8 mouse cellular contexts compared by ENCODE assay signal in the genomic region with DNA sequence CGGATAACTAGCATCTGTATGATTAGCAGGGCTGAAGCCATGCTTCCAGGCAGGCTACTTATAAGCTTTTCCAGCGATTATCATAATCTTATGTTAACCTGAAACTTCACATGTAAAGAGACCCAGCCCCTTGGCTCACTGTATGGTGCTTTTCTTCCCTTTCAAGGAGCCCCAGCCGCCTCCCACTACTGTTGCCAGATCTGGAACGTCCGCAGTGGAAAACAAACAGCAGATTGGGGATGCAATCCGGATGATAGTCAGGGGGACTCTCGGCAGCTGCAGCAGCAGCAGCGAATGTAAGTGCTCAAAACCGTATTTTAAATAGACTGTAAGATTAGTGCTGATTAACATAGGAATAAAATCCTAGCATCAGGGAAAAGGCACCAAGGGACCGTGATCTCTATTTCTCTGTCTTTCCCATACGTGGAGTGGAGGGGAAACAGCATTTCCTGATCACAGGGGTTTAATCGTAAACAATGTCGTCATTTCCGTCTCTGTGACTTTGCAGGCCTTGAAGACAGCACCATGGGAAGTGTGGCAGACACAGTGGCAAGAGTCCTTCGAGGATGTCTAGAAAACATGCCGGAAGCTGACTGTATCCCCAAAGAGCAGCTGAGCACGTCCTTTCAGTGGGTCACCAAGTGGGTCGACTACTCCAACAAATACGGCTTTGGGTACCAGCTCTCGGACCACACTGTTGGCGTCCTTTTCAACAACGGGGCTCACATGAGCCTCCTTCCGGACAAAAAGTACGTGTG. TPM values are rescaled to one million over a fixed set of nuclear protein-coding genes. Genes with fewer than 3 reads are reported as not detected.
DNase-seq lines count a peak whose midpoint lies in the region; ATAC-seq and TF ChIP-seq lines count a peak whose summit lies in the region.

No protein-coding gene starts in this region.

- no peak for DNase-seq in neural tube, embryonic 11.5 days (ENCODE audit: low spot score)
- DNase-seq in neural tube, embryonic 10.5 days (ENCODE audit: extremely low spot score, low spot score): no peak
- DNase-seq in lung, adult 2 months: peak; percentile 23
- DNase-seq in layer of hippocampus, postnatal 14 days (ENCODE audit: low spot score in 2 of 2): no peak
- DNase-seq in Muller cell, postnatal 12 days (ENCODE audit: inconsistent ontology term): no peak

- no peaks in the 10 kb centered on the region for H3K4me1 ChIP-seq in neural tube, embryonic 11.5 days (ENCODE audit: control insufficient read depth, insufficient read depth, low read length)
- peaks cover 14 to 28% of the 10 kb centered on the region in 2 experiments for H3K4me1 ChIP-seq in heart, embryonic 14.5 days (ENCODE audit: control insufficient read depth in 2 of 2, insufficient read depth in 2 of 2, low read length in 2 of 2)
- peaks cover 9% of the 10 kb centered on the region; the same call in 1 of the 2 replicates for H3K4me1 ChIP-seq in lung, adult 2 months (ENCODE audit: control insufficient read depth, insufficient read depth, low read length)
- H3K4me1 ChIP-seq in stomach, embryonic 15.5 days: peaks cover 3% of the 10 kb centered on the region; the same call in 1 of the 2 replicates

- H3K36me3 ChIP-seq in neural tube, embryonic 11.5 days (ENCODE audit: control insufficient read depth, insufficient read depth, low read length): peaks cover 4% of the 10 kb centered on the region; the same call in 1 of the 2 replicates
- H3K36me3 ChIP-seq in heart, embryonic 14.5 days (ENCODE audit: control insufficient read depth, insufficient read depth, low read length): peaks cover 57% of the 10 kb centered on the region
- H3K36me3 ChIP-seq in stomach, embryonic 15.5 days: peaks cover 30% of the 10 kb centered on the region

- TF ChIP-seq POLR2A in lung, adult 2 months (IDR thresholded peaks at IDR 0.05; ENCODE audit: borderline replicate concordance, extremely low read depth, low read depth, low read length): 0 out of 2 replicates have a peak, but pooled peaks have one; percentile 13

- ATAC-seq in neural tube, embryonic 11.5 days (ENCODE audit: insufficient read depth, low FRiP score, low TSS enrichment): no peak
- no peak for ATAC-seq in heart, embryonic 14.5 days (ENCODE audit: insufficient number of reproducible peaks, insufficient read depth, low FRiP score, low read depth)
- no peak for ATAC-seq in stomach, embryonic 15.5 days (ENCODE audit: insufficient read depth, low FRiP score, low read depth)
- no peak for ATAC-seq in CD4-positive, CD25-positive, alpha-beta regulatory T cell, adult 4 months

- 82% methylated on average over 24 of the region's 24 CpGs for WGBS in neural tube, embryonic 11.5 days
- 56% methylated on average over 24 of the region's 24 CpGs for WGBS in heart, embryonic 14.5 days
- WGBS in lung, adult 2 months: 49% methylated on average over 24 of the region's 24 CpGs
- WGBS in stomach, embryonic 15.5 days: 71% methylated on average over 24 of the region's 24 CpGs

- H3K9ac ChIP-seq in neural tube, embryonic 11.5 days (ENCODE audit: low read length): no peak overlapping the region
- peak overlapping the region; percentile 97 for H3K9ac ChIP-seq in heart, embryonic 14.5 days (ENCODE audit: low read length)
- H3K9ac ChIP-seq in stomach, embryonic 15.5 days: no peak overlapping the region

- H3K4me3 ChIP-seq in neural tube, embryonic 11.5 days (ENCODE audit: low read depth, low read length): no peak overlapping the region
- H3K4me3 ChIP-seq in heart, embryonic 14.5 days (ENCODE audit: control insufficient read depth in 1 of 2, insufficient read depth in 1 of 2, low read depth in 1 of 2, low read length in 2 of 2): peak overlapping the region; percentile 37 to 86
- H3K4me3 ChIP-seq in lung, adult 2 months (replicated peaks; ENCODE audit: extremely low read depth, low read depth, low read length): peak overlapping the region; percentile 43
- peak overlapping the region; percentile 23 for H3K4me3 ChIP-seq in stomach, embryonic 15.5 days (replicated peaks)

- H3K4me2 ChIP-seq in neural tube, embryonic 11.5 days (ENCODE audit: low read depth): 0 out of 2 replicates have a peak overlapping the region, but pooled peaks have one; percentile 4
- H3K4me2 ChIP-seq in heart, embryonic 14.5 days (ENCODE audit: low read length): peak overlapping the region; percentile 72
- peak overlapping the region; percentile 35 for H3K4me2 ChIP-seq in stomach, embryonic 15.5 days

- H3K27ac ChIP-seq in neural tube, embryonic 11.5 days (ENCODE audit: low read depth, low read length): no peak overlapping the region
- H3K27ac ChIP-seq in heart, embryonic 14.5 days (replicated peaks in 1 of 2; ENCODE audit: control insufficient read depth in 1 of 2, insufficient read depth in 1 of 2, low read depth in 2 of 2, low read length in 2 of 2): peak overlapping the region; percentile 36 to 75
- H3K27ac ChIP-seq in stomach, embryonic 15.5 days: peak overlapping the region; percentile 44; the same call in 1 of the 2 replicates

- no peaks in the 10 kb centered on the region for H3K27me3 ChIP-seq in neural tube, embryonic 11.5 days (ENCODE audit: control insufficient read depth, insufficient read depth, low read length)
- H3K27me3 ChIP-seq in heart, embryonic 14.5 days (ENCODE audit: control insufficient read depth, insufficient read depth, low read length): no peaks in the 10 kb centered on the region
- H3K27me3 ChIP-seq in stomach, embryonic 15.5 days (replicated peaks): no peaks in the 10 kb centered on the region

- no peak for TF ChIP-seq CTCF in lung, adult 2 months (IDR thresholded peaks at IDR 0.05; ENCODE audit: insufficient read depth, low read length)

- H3K9me3 ChIP-seq in neural tube, embryonic 11.5 days (ENCODE audit: control insufficient read depth, low read length): no peaks in the 10 kb centered on the region
- no peaks in the 10 kb centered on the region for H3K9me3 ChIP-seq in heart, embryonic 14.5 days (ENCODE audit: control insufficient read depth, low read length)
- H3K9me3 ChIP-seq in stomach, embryonic 15.5 days: no peaks in the 10 kb centered on the region

RNA-seq across cellular contexts. Expression of a gene that starts 3.8 kb away (rescaled TPM):
- polyA plus RNA-seq in neural tube, embryonic 11.5 days (2014; fragmentation: Nextera tagmentation; extraction: Ambion mirVana): 98.2 and 102 TPM in 2 replicates
- polyA plus RNA-seq in heart, embryonic 14.5 days (2014; fragmentation: Nextera tagmentation; extraction: Ambion mirVana): 113 and 116 TPM in 2 replicates
- 24.5 and 27.1 TPM in 2 replicates for polyA plus RNA-seq in lung, adult 2 months (2012; rRNA removed)
- 109 and 134 TPM in 2 replicates for polyA plus RNA-seq in stomach, embryonic 15.5 days (2015; fragmentation: Nextera tagmentation; extraction: Ambion mirVana)
- 1 to 10 TPM; 1.7 to 4.1 TPM for polyA plus RNA-seq in CD4-positive, CD25-positive, alpha-beta regulatory T cell, adult 4 months (2017; shearing (Covaris generic))
- total RNA-seq in layer of hippocampus, postnatal 14 days (2021): 100 to 1,000 TPM; 235 to 237 TPM

RNA-seq across cellular contexts. Expression of a gene that starts 41.7 kb away (rescaled TPM):
- polyA plus RNA-seq in neural tube, embryonic 11.5 days (2014; fragmentation: Nextera tagmentation; extraction: Ambion mirVana): 0.15 TPM in 1 of 2 replicates, not detected in the other
- 0.12 TPM in 1 of 2 replicates, not detected in the other for polyA plus RNA-seq in heart, embryonic 14.5 days (2014; fragmentation: Nextera tagmentation; extraction: Ambion mirVana)
- polyA plus RNA-seq in lung, adult 2 months (2012; rRNA removed): 0.59 and 1.5 TPM in 2 replicates
- polyA plus RNA-seq in stomach, embryonic 15.5 days (2015; fragmentation: Nextera tagmentation; extraction: Ambion mirVana): 0.89 and 1.0 TPM in 2 replicates
- under 1 TPM in 1 of 2 experiments, not detected in 1; 0.98 TPM for polyA plus RNA-seq in CD4-positive, CD25-positive, alpha-beta regulatory T cell, adult 4 months (2017; shearing (Covaris generic))
- total RNA-seq in layer of hippocampus, postnatal 14 days (2021): not detected

Comparison
In these comparisons a context has a peak if more than half of its experiments do, and no peak if none do; other contexts are left out.
1. H3K4me2 ChIP-seq: peak in every context shown above with its lines; median percentile 72 in heart, embryonic 14.5 days; 35 in stomach, embryonic 15.5 days; 4 in neural tube, embryonic 11.5 days.